Mouse (Mus musculus): Measurements from ENCODE around the gene Naa38. TPM values are rescaled to one million over a fixed set of nuclear protein-coding genes. Genes with fewer than 3 reads are reported as not detected.

Naa38 gene
- polyA plus RNA-seq, 1 experiment from 2014 or later = 86.1 TPM

- Histone ChIP-seq H3K27me3 (replicated peaks; ENCODE audit: control insufficient read depth, insufficient read depth, low read length) (no peaks in the 10 kb centered on the region), H3K4me1 (replicated peaks; ENCODE audit: control insufficient read depth, insufficient read depth, low read length) (peaks cover 27% of the 10 kb centered on the region), H3K36me3 (ENCODE audit: control insufficient read depth, insufficient read depth) (no peaks in the 10 kb centered on the region), H3K4me2 (ENCODE audit: low read length) (peak overlapping the region; percentile 45), H3K27ac (ENCODE audit: low read length) (peak overlapping the region; percentile 95), H3K9me3 (ENCODE audit: control insufficient read depth, low read length) (no peaks in the 10 kb centered on the region), H3K4me3 (replicated peaks; ENCODE audit: low read length) (peak overlapping the region; percentile 2; the same call in 1 of the 2 replicates), H3K9ac (replicated peaks; ENCODE audit: low read depth, low read length) (peak overlapping the region; percentile 41)
- ATAC-seq = peak; percentile 9; the same call in 1 of the 2 replicates
- 28% methylated on average over 12 of the region's 12 CpGs for WGBS
Measured at GRCm38 (mm10) chr11:69371601-69372000, 23.7 kb upstream of the Naa38 start.

DNA sequence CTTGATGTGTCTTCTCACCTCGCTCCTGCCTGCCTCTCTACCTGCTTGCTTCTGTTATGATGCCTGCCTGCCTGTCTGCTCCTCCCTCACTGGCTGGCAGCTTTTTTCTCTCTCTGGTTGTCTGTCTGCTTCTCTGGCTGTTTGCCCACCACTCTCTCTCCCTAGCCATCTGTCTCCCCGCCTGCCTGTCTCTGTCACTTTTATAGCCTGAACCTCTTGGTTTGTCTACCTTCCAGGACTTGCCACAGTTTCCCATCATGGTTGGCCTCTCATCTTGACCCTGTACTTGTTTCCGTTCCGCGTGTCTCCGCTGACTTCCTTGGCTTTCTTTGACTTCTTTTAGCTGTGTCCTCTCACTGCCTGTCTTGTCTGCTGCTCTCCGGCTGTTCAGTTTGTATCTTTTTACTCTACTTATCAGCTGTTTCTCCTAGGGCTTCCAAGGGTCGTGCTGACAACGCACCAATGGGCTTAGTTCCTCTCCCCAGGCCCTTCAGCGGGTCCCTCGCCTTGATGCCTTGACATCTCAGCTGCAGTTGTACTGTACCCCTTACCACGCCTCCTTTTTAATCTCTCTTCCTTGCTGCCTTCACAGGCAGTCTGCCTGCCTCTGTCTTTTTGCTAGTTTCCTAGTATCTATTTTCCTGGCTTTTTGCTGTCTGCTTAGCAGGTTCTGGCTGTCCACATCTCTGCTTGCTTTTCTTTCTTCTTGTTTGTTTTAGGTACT, 23.1 kb upstream of the Naa38 start:
- Histone ChIP-seq H3K9ac (replicated peaks; ENCODE audit: low read depth, low read length) (peak overlapping the region; percentile 41; the same call in 1 of the 2 replicates), H3K4me3 (replicated peaks; ENCODE audit: low read length) (peak overlapping the region; percentile 2; the same call in 1 of the 2 replicates), H3K4me1 (replicated peaks; ENCODE audit: control insufficient read depth, insufficient read depth, low read length) (peaks cover 27% of the 10 kb centered on the region), H3K27ac (ENCODE audit: low read length) (peak overlapping the region; percentile 95), H3K36me3 (ENCODE audit: control insufficient read depth, insufficient read depth) (no peaks in the 10 kb centered on the region), H3K9me3 (ENCODE audit: control insufficient read depth, low read length) (no peaks in the 10 kb centered on the region), H3K4me2 (ENCODE audit: low read length) (peak overlapping the region; percentile 45), H3K27me3 (replicated peaks; ENCODE audit: control insufficient read depth, insufficient read depth, low read length) (no peaks in the 10 kb centered on the region)
- ATAC-seq = peak; percentile 43
- WGBS = 29% methylated on average over 12 of the region's 12 CpGs

- peak overlapping the region; percentile 95 for H3K27ac ChIP-seq (ENCODE audit: low read length)
- no peak for ATAC-seq
- H3K4me1 ChIP-seq (replicated peaks; ENCODE audit: control insufficient read depth, insufficient read depth, low read length) = peaks cover 27% of the 10 kb centered on the region
- 64% methylated on average over 3 of the region's 3 CpGs for WGBS
- H3K9ac ChIP-seq (replicated peaks; ENCODE audit: low read depth, low read length) = no peak overlapping the region
- no peaks in the 10 kb centered on the region for H3K27me3 ChIP-seq (replicated peaks; ENCODE audit: control insufficient read depth, insufficient read depth, low read length)
- H3K9me3 ChIP-seq (ENCODE audit: control insufficient read depth, low read length) = no peaks in the 10 kb centered on the region
- H3K36me3 ChIP-seq (ENCODE audit: control insufficient read depth, insufficient read depth) = no peaks in the 10 kb centered on the region
- no peak overlapping the region for H3K4me3 ChIP-seq (replicated peaks; ENCODE audit: low read length)
- H3K4me2 ChIP-seq (ENCODE audit: low read length) = no peak overlapping the region
Measured at GRCm38 (mm10) chr11:69372780-69373170, 22.5 kb upstream of the Naa38 start.

DNA sequence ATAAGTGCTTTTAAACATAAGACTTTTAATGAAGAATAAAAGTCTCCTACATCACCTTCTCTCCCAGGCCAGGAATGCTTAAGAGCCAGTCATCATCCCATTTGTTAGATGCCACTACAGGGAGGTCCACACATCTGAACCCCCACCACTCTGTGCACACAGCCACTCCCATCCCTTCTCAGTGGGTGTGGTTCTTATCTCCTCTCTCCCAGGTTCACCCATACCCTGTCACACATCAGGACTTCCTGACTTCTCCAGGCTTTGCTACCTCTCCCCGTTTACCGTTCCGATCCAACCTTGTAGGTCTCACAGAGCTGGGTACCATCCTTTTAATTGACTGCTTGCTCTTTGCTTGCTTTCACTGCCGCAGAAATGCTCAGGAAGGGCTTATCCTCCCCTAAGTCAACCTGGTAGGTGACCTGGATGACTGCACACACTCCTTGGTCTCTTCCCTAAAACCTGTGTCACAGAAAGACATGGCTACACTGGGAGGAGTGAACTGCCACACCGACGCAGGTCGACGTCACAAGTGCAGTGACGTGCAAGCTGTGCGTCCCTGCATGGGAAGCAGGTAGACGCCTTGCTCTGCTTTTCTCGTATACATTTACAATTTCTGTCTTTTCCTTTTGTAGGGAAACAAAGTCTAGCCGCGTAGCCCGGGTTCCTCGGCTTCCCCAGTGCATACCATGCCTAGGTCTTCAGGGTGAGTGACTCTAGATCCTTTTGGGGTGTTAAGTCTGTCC, 21.9 kb upstream of the Naa38 start:
- no peak overlapping the region for H3K4me3 ChIP-seq (replicated peaks; ENCODE audit: low read length)
- no peaks in the 10 kb centered on the region for H3K27me3 ChIP-seq (replicated peaks; ENCODE audit: control insufficient read depth, insufficient read depth, low read length)
- no peak overlapping the region for H3K9ac ChIP-seq (replicated peaks; ENCODE audit: low read depth, low read length)
- peak overlapping the region; percentile 95 for H3K27ac ChIP-seq (ENCODE audit: low read length)
- H3K36me3 ChIP-seq (ENCODE audit: control insufficient read depth, insufficient read depth) = no peaks in the 10 kb centered on the region
- peaks cover 27% of the 10 kb centered on the region for H3K4me1 ChIP-seq (replicated peaks; ENCODE audit: control insufficient read depth, insufficient read depth, low read length)
- no peaks in the 10 kb centered on the region for H3K9me3 ChIP-seq (ENCODE audit: control insufficient read depth, low read length)
- no peak overlapping the region for H3K4me2 ChIP-seq (ENCODE audit: low read length)
- WGBS = 92% methylated on average over 16 of the region's 16 CpGs
- ATAC-seq = no peak

GRCm38 (mm10) chr11:69375646-69376045, 19.6 kb upstream of the Naa38 start:
- H3K27me3 ChIP-seq (replicated peaks; ENCODE audit: control insufficient read depth, insufficient read depth, low read length) = no peaks in the 10 kb centered on the region
- no peak overlapping the region for H3K4me2 ChIP-seq (ENCODE audit: low read length)
- no peak overlapping the region for H3K27ac ChIP-seq (ENCODE audit: low read length)
- WGBS = 86% methylated on average over 4 of the region's 4 CpGs
- no peak overlapping the region for H3K4me3 ChIP-seq (replicated peaks; ENCODE audit: low read length)
- H3K36me3 ChIP-seq (ENCODE audit: control insufficient read depth, insufficient read depth) = no peaks in the 10 kb centered on the region
- no peak overlapping the region for H3K9ac ChIP-seq (replicated peaks; ENCODE audit: low read depth, low read length)
- H3K9me3 ChIP-seq (ENCODE audit: control insufficient read depth, low read length) = no peaks in the 10 kb centered on the region
- H3K4me1 ChIP-seq (replicated peaks; ENCODE audit: control insufficient read depth, insufficient read depth, low read length) = peaks cover 24% of the 10 kb centered on the region
- no peak for ATAC-seq

DNA sequence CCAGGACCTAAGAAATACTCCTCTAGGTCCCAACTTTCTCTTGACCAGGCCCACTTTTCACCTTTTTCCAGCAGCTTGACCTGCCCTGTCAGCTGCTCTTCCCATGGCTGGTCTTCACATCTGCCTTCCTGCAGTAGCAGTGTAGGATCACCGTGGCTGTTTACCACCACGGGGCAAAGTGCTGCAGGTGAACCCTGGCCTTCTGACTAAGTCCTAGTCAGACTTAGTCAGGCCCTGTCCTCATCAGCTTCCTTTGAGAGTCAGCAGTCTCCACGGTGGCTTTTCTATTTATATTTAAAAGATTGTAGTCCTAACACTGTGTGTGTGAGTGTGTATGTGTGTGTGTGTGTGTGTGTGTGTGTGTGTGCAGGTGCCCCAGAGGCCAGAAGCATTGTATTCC, 17.5 kb upstream of the Naa38 start:
- Histone ChIP-seq H3K9me3 (ENCODE audit: control insufficient read depth, low read length) (no peaks in the 10 kb centered on the region), H3K27ac (ENCODE audit: low read length) (no peak overlapping the region), H3K4me1 (replicated peaks; ENCODE audit: control insufficient read depth, insufficient read depth, low read length) (peaks cover 8% of the 10 kb centered on the region), H3K36me3 (ENCODE audit: control insufficient read depth, insufficient read depth) (no peaks in the 10 kb centered on the region), H3K9ac (replicated peaks; ENCODE audit: low read depth, low read length) (no peak overlapping the region), H3K4me3 (replicated peaks; ENCODE audit: low read length) (no peak overlapping the region), H3K4me2 (ENCODE audit: low read length) (no peak overlapping the region), H3K27me3 (replicated peaks; ENCODE audit: control insufficient read depth, insufficient read depth, low read length) (no peaks in the 10 kb centered on the region)
- no peak for ATAC-seq
- WGBS = 82% methylated on average over 3 of the region's 3 CpGs

GRCm38 (mm10) chr11:69379600-69379999, 15.7 kb upstream of the Naa38 start:
- Histone ChIP-seq H3K27ac (ENCODE audit: low read length) (no peak overlapping the region), H3K9ac (replicated peaks; ENCODE audit: low read depth, low read length) (no peak overlapping the region), H3K27me3 (replicated peaks; ENCODE audit: control insufficient read depth, insufficient read depth, low read length) (no peaks in the 10 kb centered on the region), H3K4me2 (ENCODE audit: low read length) (no peak overlapping the region), H3K9me3 (ENCODE audit: control insufficient read depth, low read length) (no peaks in the 10 kb centered on the region), H3K4me3 (replicated peaks; ENCODE audit: low read length) (no peak overlapping the region), H3K36me3 (ENCODE audit: control insufficient read depth, insufficient read depth) (no peaks in the 10 kb centered on the region), H3K4me1 (replicated peaks; ENCODE audit: control insufficient read depth, insufficient read depth, low read length) (peaks cover 5% of the 10 kb centered on the region; the same call in 1 of the 2 replicates)
- WGBS = 88% methylated on average over 3 of the region's 3 CpGs
- no peak for ATAC-seq

- Histone ChIP-seq H3K4me2 (ENCODE audit: low read length) (no peak overlapping the region), H3K4me3 (replicated peaks; ENCODE audit: low read length) (no peak overlapping the region), H3K27ac (ENCODE audit: low read length) (no peak overlapping the region), H3K9ac (replicated peaks; ENCODE audit: low read depth, low read length) (no peak overlapping the region), H3K9me3 (ENCODE audit: control insufficient read depth, low read length) (no peaks in the 10 kb centered on the region), H3K27me3 (replicated peaks; ENCODE audit: control insufficient read depth, insufficient read depth, low read length) (no peaks in the 10 kb centered on the region), H3K36me3 (ENCODE audit: control insufficient read depth, insufficient read depth) (no peaks in the 10 kb centered on the region), H3K4me1 (replicated peaks; ENCODE audit: control insufficient read depth, insufficient read depth, low read length) (peaks cover 5% of the 10 kb centered on the region; the same call in 1 of the 2 replicates)
- WGBS = 71% methylated on average over 6 of the region's 6 CpGs
- ATAC-seq = no peak
Measured at GRCm38 (mm10) chr11:69381356-69381755, 13.9 kb upstream of the Naa38 start.

DNA sequence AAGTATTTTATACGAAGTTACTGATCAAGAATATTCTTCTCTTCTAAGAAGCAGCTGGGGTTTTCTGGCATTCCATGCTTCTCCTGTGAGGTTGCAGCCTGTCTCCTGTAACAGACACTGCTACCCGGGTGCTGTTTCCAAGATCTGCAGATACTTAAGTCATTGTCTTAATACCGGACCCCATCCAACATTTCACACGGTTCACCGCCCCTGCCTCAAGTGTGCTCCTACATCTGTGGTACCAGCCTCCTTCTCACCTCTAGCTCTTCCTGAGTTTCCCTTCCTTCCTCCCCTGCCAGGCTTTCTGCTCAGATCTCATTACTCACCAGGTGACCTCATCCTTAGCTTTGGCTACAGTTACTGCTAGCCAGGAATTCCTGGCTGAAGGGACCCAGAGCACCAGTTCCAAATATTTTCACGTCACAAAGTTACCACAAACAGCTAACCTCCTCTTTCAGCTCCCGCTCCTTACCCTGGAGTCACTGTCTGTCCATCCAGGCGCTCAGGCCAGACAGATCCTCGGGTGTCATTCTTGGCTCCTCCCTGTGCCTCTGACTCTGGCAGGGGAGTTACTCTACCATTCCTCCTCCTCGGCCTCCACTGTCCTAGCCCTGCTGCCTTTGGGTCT, 12.7 kb upstream of the Naa38 start:
- Histone ChIP-seq H3K4me1 (replicated peaks; ENCODE audit: control insufficient read depth, insufficient read depth, low read length) (peaks cover 5% of the 10 kb centered on the region; the same call in 1 of the 2 replicates), H3K27ac (ENCODE audit: low read length) (no peak overlapping the region), H3K4me3 (replicated peaks; ENCODE audit: low read length) (no peak overlapping the region), H3K36me3 (ENCODE audit: control insufficient read depth, insufficient read depth) (no peaks in the 10 kb centered on the region), H3K9ac (replicated peaks; ENCODE audit: low read depth, low read length) (no peak overlapping the region), H3K27me3 (replicated peaks; ENCODE audit: control insufficient read depth, insufficient read depth, low read length) (no peaks in the 10 kb centered on the region), H3K4me2 (ENCODE audit: low read length) (no peak overlapping the region), H3K9me3 (ENCODE audit: control insufficient read depth, low read length) (no peaks in the 10 kb centered on the region)
- ATAC-seq = no peak
- 50% methylated on average over 10 of the region's 10 CpGs for WGBS

All from forebrain, embryonic 16.5 days (tissue).